Mouse (Mus musculus) cerebellum, postnatal 36 days (tissue): ENCODE measurements around the gene Rrp1.
A peak's percentile ranks its signal among the peaks of the same experiment; 100 is the strongest.

Source experiments
- DNase-seq, 2 experiments: peaks; one replicate each; pipeline ENCODE4 v3.0.0; 2021 to 2022; ENCODE audit warnings: mixed read lengths in 2 of 2

Rrp1 gene

GRCm38 (mm10) chr10:78412319-78413151 lies at the start of gene Rrp1:
Gene Rrp1 (minus strand): TSS chr10:78413043.
- peak; percentile 96 to 98 for DNase-seq

GRCm38 (mm10) chr10:78461767-78462166 lies 48.9 kb upstream of the Rrp1 start:
- no peak for DNase-seq

GRCm38 (mm10) chr10:78460463-78460862 lies 47.6 kb upstream of the Rrp1 start:
- DNase-seq, result no peak

- DNase-seq, result no peak
Measured at GRCm38 (mm10) chr10:78458348-78459111, 45.7 kb upstream of the Rrp1 start.

- DNase-seq, result no peak
Measured at GRCm38 (mm10) chr10:78457495-78458347, 44.9 kb upstream of the Rrp1 start.

- no peak for DNase-seq
Measured at GRCm38 (mm10) chr10:78456696-78457095, 43.9 kb upstream of the Rrp1 start.

- no peak for DNase-seq
Measured at GRCm38 (mm10) chr10:78452641-78453040, 39.8 kb upstream of the Rrp1 start.

- no peak for DNase-seq
Measured at GRCm38 (mm10) chr10:78450761-78451160, 37.9 kb upstream of the Rrp1 start.

GRCm38 (mm10) chr10:78447396-78447795 lies 34.6 kb upstream of the Rrp1 start:
- DNase-seq, result no peak

- DNase-seq, result no peak
Measured at GRCm38 (mm10) chr10:78446195-78446594, 33.4 kb upstream of the Rrp1 start.

- no peak for DNase-seq
Measured at GRCm38 (mm10) chr10:78442292-78442691, 29.4 kb upstream of the Rrp1 start.

GRCm38 (mm10) chr10:78441606-78442005 lies 28.8 kb upstream of the Rrp1 start:
- no peak for DNase-seq

- DNase-seq, result no peak
Measured at GRCm38 (mm10) chr10:78440812-78441211, 28.0 kb upstream of the Rrp1 start.

- no peak for DNase-seq
Measured at GRCm38 (mm10) chr10:78439990-78440389, 27.1 kb upstream of the Rrp1 start.

GRCm38 (mm10) chr10:78439550-78439949 lies 26.7 kb upstream of the Rrp1 start:
- DNase-seq, result no peak

- peak; percentile 88 to 89 for DNase-seq
Measured at GRCm38 (mm10) chr10:78438094-78438493, 25.3 kb upstream of the Rrp1 start.

GRCm38 (mm10) chr10:78432853-78433252 lies 20.0 kb upstream of the Rrp1 start:
- no peak for DNase-seq

GRCm38 (mm10) chr10:78429776-78430175 lies 16.9 kb upstream of the Rrp1 start:
- no peak for DNase-seq

GRCm38 (mm10) chr10:78429180-78429579 lies 16.3 kb upstream of the Rrp1 start:
- no peak for DNase-seq

- no peak for DNase-seq
Measured at GRCm38 (mm10) chr10:78428070-78428469, 15.2 kb upstream of the Rrp1 start.

- no peak for DNase-seq
Measured at GRCm38 (mm10) chr10:78426117-78426735, 13.4 kb upstream of the Rrp1 start.
